Mouse (Mus musculus): ENCODE measurements around the gene Rab3gap2.
"Not testable (repeated sequence)": the region's sequence is repeated elsewhere in the genome, so short reads cannot be mapped to it uniquely, and the experiment has no call there.

The Rab3gap2 gene

GRCm38 (mm10) chr1:185282846-185283245 is 78.9 kb downstream of the Rab3gap2 start:
- no peak for DNase-seq (ENCODE audit: low spot score in 2 of 2)

DNA sequence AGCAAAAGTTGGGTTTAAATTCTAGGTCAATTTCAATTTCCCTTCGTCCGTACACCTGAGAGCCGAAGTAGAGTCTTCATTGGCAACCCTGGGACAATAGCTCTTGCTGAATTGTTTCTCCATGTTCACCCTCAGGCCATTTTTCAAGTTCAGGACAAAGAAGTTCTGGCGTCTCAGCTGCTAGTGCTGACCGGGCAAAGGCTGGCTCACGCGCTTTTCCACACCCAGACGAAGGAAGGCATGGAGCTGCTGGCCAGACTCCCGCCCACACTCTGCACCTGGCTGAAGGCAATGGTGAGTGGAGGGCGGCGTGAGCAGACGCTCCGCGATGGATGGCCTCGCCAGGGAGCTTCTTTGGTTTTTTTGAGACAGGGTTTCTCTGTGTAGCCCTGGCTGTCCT is 79.3 kb downstream of the Rab3gap2 start:
- DNase-seq (ENCODE audit: low spot score in 2 of 2), result no peak

GRCm38 (mm10) chr1:185284740-185285139 is 80.8 kb downstream of the Rab3gap2 start:
- DNase-seq (ENCODE audit: low spot score in 2 of 2), result no peak

DNA sequence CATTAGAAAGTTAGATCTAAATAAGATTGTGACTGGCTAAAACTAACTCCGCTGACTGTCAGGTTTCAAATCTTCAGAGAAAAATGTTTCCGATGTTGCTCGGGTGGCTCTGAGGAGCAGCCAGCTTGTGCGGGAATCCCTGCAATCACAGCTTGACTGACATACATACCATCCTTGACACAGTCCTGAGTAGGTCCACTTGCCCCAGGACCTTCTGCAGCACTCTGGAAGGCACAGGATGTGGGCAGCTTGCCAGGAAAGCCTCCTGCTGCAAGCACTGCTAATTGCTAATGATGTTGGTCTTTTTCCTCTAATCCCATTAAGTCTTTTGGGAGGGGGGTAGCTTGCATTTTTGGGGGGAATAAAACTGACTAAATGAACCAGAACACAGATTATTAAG is 81.3 kb downstream of the Rab3gap2 start:
- no peak for DNase-seq (ENCODE audit: low spot score in 2 of 2)

DNA sequence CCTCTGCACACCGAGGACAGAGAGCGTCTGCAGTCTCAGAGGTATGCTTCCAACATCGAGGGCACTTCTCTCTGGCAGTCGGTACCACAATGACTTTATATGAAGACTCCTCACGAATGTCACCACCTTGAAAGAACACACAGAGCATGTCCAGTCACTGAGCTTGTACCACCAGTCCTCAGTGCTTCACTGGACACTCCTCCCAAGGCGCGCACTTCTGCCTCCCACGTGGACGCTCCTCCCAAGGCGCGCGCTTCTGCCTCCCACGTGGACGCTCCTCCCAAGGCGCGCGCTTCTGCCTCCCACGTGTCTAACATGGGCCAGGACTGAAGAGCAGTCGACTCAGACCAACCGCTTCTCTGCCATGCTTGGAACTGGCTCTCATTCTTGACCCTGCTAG is 83.1 kb downstream of the Rab3gap2 start:
- no peak for DNase-seq (ENCODE audit: low spot score in 2 of 2)

DNA sequence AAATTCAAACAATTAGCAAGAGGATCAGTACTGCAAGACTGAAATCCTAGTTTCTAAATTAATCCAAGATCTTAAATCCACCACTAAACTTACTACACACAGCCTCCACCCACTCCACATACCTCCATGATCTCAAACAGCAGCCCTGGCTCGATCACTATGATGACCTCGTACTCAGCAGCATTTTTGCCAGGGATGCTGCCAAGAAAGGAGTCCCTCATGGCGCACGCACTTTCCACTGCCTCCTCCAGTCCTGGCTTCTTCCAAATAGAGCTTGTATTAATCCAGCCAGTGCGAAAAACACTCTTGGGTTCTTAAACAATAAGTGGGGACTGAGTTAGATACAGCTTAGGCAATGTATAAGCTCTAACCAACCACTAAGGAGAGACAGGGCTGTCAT is 85.3 kb downstream of the Rab3gap2 start:
- DNase-seq (ENCODE audit: low spot score in 2 of 2), result peak in 1 of 2 experiments; percentile 17

DNA sequence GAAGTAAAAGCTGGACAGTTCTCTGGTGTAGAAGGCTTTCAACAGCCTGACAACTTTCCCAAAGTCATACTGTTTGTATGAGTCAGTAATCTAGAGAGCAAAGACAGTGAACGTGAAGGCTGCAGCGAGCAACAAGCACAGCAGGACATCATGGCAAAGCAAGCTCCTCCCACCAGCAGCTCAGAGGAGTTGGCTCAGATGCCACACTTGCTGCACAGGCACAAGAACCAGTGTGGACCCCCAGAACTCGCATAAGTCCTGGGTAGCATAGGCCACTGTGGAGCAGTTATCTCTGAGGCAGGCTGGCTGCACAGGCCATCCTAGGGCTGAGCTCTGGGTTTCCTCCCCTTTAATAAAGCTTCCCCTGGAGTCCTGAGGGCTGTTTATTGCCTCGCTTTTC is 87.4 kb downstream of the Rab3gap2 start:
- no peak for DNase-seq (ENCODE audit: low spot score in 2 of 2)

GRCm38 (mm10) chr1:185292646-185293360 is 88.9 kb downstream of the Rab3gap2 start:
- no peak for DNase-seq (ENCODE audit: low spot score in 2 of 2)

DNA sequence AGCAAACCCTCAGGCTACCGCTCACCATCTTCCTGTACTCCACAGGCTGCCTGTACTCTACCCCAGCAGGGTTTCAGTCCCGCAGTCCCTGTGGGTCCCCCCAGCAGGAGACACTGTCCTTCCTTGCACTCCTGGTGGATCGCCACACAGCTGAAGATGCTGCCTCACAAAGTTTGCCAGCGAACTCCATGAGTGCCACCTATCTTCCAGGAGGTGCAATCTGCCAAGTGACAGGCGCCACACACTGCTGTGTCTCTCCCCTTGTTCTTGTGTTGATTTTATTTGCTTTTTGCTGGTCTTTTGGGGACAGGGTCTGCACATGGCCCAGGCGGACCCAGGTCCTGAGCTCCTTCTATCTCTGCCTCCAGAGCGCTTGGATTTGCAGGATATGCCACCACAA is 92.9 kb downstream of the Rab3gap2 start:
- DNase-seq (ENCODE audit: low spot score in 2 of 2), result no peak

GRCm38 (mm10) chr1:185298496-185298895 is 94.6 kb downstream of the Rab3gap2 start:
- DNase-seq (ENCODE audit: low spot score in 2 of 2), result no peak

DNA sequence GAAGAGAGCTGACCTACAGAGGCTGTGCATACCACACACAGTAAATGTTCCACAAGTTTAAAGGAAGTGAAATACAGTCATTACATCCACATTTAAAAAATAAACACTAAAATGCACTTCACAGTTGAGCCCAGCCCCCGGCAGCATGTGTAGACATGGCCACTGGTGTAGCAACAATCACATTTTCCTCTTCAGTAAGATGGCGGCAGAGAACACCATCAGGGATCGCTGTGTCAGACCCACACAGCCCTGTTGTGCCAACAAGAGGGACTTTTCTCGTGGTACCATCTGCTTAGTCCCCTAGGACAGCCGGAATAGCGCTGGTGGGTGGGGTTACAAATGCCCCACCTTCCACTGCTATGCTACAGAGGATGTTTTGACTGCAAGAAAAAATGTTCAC is 98.9 kb downstream of the Rab3gap2 start:
- no peak for DNase-seq (ENCODE audit: low spot score in 2 of 2)

DNA sequence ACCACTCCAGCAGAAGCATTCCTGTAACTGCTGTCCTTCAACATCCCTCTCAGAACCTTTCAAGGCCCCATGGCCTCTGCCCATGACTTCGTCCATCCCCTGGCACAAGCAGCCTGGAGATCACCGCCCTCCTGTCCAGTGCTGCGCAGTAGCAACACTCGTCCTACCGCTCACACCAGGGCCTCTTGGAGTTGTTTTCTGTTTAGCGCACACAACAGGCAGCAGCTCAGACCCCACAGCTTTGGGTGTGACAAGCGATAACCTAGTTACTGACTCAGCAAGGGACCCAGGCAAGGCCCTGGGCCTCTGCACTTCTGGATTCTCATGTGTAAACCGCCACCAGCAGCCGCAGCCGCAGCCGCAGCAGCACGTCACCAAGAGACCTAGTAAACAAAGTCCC is 102.9 kb downstream of the Rab3gap2 start:
- no peak for DNase-seq (ENCODE audit: low spot score in 2 of 2)

GRCm38 (mm10) chr1:185307645-185308044 is 103.7 kb downstream of the Rab3gap2 start:
- no peak for DNase-seq (ENCODE audit: low spot score in 2 of 2)

DNA sequence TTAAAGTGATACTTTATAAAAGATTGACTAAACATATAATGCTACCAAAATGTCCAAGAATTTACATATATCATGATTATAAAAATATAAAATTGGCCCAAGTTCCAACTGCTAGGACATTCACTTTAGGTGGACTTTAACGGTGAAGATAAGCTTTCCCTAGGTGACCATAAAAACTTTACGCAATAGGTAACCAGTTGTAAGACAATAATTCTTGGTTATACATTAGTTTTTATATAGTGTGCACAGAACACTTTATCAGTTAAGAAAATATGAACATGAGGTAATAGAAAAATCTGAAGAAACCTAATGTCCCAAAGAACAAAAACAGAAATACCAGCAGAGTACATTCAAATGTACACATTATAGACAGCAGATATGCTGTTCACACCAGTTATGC is 104.4 kb downstream of the Rab3gap2 start:
- DNase-seq (ENCODE audit: low spot score in 2 of 2), result no peak

DNA sequence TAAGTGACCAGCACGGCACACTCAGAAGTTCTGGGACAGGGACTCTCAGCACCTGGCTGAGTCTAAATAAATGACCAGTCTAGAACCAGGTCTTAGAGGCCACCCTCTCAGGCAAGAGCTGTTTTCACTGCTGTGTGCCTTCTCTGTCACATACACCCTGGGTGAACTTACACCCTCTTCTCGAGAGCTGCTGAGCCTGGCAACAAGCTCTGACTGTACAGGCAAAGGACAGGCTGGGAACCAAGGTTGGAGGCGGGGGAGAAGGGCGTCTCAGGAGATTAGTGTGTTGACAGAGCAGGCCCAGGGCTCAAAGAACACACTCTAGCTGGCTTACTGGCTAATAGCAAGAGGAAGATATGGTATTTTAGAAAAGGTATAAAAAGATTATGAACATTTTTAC is 105.0 kb downstream of the Rab3gap2 start:
- no peak for DNase-seq (ENCODE audit: low spot score in 2 of 2)

GRCm38 (mm10) chr1:185311949-185312348 is 108.0 kb downstream of the Rab3gap2 start:
- DNase-seq (ENCODE audit: low spot score in 2 of 2), result no peak

DNA sequence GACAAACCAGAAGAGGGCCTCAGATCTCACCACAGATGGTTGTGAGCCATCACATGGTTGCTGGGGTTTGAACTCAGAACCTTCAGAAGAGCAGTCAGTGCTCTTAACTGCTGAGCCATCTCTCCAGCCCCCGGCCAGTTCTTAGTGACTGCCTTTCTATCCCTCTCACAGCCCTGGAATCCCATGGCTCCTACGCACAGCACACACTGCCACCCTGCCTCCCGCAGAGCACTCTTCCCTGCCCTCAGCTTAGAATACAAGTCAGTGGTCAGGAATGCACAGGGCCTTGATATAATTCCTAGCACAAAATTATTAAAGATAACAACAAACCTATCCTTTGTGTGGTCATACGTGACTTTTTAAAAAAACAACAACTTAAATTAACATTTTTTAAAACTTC is 110.6 kb downstream of the Rab3gap2 start:
- DNase-seq (ENCODE audit: low spot score in 2 of 2), result no peak

DNA sequence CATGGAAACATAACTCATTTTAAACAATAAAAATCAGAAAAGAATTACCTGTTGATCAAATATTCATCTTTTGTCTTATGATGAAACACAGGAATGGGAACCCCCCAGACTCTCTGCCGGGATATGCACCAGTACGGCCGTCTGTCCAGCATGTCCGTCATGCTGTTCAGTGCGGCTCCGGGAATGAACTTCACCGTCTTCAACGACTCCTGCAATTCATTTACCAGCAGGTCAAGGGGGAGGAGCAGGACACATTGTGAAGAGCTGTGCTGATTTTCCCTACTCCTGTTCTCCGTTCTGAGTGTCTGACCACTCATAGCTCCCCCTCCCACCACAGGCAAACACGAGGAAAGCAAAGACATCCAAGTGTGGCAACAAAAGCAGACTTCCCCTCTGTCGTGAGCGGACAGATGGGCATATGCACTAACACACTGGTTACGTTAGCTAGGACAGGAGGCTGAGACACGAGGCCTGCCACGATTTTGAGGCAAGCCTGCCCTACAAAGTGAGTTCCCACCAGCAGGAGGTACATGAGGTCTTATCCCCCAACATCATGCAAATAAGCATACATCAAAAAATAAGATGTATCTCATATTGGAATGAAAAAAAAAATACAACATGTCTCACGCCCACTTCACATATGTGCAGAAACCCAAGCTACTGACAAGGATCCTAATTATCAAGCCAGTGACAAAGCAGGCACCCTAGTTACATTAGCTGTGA is 112.1 kb downstream of the Rab3gap2 start:
- DNase-seq (ENCODE audit: low spot score in 2 of 2), result no peak

- DNase-seq (ENCODE audit: low spot score in 2 of 2), result not testable (repeated sequence)
These were observed 123.9 kb downstream of the Rab3gap2 start for GRCm38 (mm10) chr1:185327754-185328345.

GRCm38 (mm10) chr1:185328721-185329610 is 125.0 kb downstream of the Rab3gap2 start, which contains the start of gene Iars2:
TSS of gene Iars2 (minus strand) at chr1:185329396.
- DNase-seq (ENCODE audit: low spot score in 2 of 2), result peak; percentile 85 to 99

DNA sequence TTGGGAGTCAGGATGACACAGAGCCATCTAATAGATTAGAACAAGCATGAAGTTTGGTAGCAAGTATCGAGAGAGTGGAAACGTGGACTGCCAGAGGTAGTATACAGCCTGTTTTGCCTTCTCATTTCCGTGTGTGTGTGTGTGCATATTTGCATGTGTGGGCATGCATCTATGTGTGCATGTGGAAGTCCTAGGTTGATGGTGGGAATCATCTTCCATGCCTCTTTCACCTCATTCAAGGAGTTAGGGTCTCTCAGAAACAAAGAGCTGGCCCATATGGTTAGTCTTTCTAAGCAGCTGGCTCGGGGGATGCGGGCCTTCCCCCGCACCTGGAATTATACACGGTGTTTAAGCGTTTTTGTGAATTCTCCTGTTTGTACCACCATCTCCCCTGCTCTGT is 125.9 kb downstream of the Rab3gap2 start:
- DNase-seq (ENCODE audit: low spot score in 2 of 2), result no peak

- DNase-seq (ENCODE audit: low spot score in 2 of 2), result no peak
These were observed 127.4 kb downstream of the Rab3gap2 start for GRCm38 (mm10) chr1:185331364-185331763.
